Mouse (Mus musculus) lung, postnatal 36 days (tissue): ENCODE measurements around the gene Slc39a7.
A peak's percentile ranks its signal among the peaks of the same experiment; 100 is the strongest.

Source experiments
- DNase-seq: peaks from one replicate; pipeline ENCODE4 v3.0.0; 2022; ENCODE audit warnings: mixed read lengths

Gene Slc39a7

DNA sequence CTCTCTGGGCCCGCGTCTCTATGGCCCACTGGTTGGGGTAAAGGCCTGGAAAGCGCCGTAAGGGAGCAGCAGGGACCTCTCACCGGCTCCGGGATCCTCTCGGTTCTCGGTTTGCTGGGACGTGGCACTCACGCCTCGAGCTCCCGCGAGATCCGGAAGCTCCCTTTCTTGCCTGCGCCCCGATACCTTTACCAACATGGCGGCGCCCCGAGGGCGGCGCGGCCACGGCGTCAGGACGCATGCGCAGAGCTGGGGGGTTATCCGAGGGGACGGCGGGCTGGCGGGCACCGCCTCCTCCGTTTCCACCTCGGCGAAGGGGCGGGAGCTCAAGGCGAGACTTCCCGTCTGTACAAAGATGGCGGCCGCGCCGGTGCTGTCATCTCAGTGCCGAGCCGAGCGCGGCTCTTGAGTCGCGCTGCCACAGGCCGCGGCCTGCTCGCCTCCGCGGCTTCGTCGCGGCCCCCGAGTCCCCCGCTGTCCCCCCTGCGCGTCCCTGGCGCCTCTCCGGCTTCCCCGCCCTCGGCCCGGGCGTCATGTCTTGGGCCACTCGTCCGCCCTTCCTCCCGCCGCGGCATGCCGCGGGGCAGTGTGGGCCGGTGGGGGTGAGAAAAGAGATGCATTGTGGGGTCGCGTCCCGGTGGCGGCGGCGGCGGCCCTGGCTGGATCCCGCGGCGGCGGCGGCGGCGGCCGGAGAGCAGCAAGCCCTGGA, at the start of gene Slc39a7, which contains the start of gene Rxrb:
Gene Slc39a7 (minus strand): TSS at position 218 of the 709 bp plus-strand sequence.
Gene Rxrb (plus strand): TSS at position 348 of the 709 bp plus-strand sequence.
- peak; percentile 97 for DNase-seq

DNA sequence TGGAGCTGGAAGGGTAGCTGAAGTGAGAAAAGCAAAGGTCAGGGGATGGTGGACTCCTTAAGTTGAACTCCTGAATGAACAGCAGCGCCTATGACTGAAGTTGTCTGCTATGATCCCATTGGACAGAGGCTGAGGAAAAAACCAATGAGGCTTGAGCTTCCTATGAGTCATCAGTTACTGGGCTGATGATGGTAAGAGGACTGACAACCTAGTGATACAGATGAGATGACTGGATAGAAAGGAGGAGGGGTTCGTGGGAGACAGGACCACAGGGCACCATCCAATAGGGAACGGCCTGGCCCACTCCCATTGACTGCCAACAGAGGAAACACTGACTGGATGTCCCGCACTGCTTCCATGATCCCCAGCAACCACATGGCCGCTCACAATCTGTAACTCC, 48.1 kb upstream of the Slc39a7 start:
- DNase-seq: peak; percentile 73

DNA sequence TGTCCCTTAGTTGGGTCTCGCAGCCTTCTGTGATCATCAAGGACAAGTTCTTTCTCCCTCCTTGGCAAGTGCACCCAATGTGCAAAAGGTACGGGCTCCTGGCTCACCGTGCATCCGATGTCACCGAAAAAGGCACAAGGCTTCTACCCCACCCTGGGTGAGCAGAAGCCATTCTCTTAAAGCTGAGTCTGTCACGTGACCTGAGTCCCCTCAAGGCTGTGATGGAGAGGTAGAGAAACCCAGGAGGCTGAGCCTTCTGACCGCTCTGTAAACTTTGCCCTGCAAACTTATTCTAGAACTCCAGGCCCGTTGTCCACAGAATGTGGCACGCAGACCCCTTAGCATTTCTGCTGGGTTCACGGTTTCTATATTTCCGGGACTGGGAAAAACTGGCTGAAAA, 47.5 kb upstream of the Slc39a7 start:
- no peak for DNase-seq

DNA sequence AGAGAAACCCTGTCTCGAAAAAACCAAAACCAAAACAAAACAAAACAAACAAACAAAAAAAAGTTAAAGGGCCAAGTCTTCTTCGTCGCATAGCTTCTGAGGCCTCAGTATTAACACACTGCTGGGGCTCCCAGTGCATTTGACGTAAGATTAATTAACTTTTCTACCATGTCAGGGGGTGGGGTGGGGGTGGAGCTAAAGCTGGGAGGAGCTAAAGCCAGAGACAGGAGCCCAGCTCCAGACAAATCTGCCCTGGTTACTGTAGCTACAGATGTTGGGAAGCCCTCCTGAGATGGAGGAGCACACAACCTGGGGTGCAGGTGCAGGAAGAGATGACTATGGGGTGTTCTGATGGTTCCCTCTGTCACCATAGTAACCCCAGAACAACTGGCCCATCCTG, 46.7 kb upstream of the Slc39a7 start:
- DNase-seq: no peak

DNA sequence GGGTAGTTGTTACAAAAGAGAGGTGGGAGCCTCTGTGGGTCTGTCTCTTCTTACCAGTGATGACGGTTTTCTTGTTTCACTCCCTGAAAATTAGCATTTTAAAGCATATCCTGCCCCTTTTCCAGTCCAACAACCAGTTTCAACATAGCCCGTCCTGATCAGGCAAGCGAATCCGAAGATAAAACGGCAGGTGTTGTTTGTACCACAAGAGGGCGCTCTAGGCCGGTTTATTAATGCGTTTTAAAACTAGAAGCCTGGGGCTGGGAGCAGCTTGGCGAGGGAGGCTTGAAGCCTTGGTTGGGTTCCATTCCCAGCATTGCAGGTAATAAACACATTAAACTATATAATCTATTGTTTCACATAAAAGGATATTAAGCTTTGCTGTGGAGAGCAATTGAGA, 46.1 kb upstream of the Slc39a7 start:
- peak; percentile 87 for DNase-seq

DNA sequence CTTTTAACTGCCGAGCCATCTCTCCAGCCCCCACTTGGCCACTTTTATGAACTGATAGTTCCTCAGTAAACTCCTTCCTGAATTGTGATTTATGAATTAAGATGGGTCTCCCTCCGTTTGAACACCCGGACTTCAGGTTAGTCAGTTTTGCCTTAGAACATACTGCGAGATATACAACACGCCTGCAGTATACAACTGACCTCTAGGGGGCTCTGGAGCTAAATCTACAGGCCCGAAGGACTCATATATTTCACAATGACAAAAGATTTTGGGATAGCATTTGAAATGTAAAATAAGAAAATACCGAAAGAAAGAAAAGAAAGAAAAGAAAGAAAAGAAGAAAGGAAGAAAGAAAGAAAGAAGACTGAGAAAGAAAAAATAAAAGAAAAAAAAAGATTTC, 43.8 kb upstream of the Slc39a7 start:
- DNase-seq: peak; percentile 95

DNA sequence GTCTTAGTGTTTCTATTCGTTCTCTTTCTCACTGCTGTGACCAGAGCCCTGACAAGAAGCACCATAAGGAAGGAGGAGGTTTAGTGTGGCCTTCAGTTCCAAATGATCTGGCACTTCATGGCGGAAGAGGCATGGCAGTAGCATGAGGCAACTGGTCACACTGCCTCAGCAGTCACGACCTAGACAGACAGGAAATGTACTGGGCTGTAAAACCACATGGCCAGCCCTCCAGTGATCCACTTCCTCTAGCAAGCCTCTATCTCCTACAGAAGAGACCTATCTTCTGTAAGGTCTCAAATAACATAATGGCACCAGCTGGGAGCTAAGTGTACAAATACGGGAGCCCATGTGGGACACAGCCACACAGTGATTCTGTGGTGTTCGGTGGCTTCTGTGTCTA, 40.6 kb upstream of the Slc39a7 start:
- peak; percentile 13 for DNase-seq

DNA sequence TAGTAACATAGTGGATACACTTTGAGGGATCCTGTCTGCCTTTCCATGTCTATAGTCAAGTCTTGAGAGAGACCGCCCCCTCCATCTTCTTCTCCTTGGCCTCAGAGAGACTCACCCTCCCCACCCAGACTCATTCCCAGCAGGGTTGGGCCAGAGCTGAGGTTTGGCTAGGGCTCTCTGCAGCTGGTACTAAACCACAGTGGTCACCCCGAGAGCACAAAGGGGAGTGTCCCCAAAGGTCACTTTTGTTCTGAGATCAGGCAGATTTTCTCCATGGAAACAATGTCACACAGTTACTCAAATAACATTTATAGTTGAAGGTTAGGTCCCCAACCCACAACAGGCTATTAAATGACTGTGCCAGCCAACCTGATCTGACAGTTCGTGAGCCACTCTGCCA, 37.4 kb upstream of the Slc39a7 start:
- no peak for DNase-seq

DNA sequence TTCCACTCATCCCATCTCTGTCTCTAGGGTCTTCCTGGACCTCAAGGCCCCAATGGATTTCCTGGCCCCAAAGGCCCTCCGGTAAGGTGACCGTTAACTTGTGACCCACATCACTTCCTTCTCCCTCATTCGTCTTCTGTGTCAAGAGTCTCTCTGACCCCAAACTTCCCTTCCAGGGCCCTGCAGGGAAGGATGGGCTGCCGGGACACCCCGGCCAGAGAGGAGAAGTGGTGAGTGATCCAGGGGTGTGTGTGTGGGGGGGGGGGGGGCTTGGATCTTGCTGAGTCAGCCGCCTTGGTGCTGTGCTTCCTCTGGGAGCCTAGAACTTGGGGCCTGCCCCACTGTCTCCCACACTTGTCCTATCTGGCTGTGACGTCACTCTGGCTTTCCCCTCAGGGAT, 25.7 kb upstream of the Slc39a7 start:
- DNase-seq: no peak

DNA sequence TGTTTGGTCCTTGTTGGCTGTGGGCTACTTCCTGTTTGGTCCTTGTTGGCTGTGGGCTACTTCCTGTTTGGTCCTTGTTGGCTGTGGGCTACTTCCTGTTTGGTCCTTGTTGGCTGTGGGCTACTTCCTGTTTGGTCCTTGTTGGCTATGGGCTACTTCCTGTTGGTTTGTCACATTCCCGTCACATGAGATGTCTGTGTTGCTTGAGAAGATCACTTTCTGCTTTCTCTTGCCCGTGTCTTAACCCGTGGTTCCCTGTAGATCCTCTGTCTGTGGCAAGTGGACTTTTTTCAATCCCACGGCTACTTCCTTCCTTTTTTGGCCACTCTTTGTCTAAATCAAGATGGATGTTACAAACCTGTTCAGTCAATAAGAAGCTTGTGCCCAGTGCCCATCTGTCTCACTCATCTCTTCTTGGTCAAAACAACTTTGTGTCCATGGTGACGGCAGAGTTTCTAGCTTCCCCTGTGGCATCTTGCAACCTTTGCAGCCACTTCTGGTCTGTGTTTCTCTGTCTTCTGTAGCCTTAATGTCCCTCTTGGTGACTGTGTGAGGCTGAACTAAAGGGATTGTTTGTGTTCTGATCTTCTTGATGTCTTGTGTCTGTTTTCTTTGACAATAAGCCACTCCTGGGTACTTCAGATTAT, 16.0 kb upstream of the Slc39a7 start:
- no peak for DNase-seq

DNA sequence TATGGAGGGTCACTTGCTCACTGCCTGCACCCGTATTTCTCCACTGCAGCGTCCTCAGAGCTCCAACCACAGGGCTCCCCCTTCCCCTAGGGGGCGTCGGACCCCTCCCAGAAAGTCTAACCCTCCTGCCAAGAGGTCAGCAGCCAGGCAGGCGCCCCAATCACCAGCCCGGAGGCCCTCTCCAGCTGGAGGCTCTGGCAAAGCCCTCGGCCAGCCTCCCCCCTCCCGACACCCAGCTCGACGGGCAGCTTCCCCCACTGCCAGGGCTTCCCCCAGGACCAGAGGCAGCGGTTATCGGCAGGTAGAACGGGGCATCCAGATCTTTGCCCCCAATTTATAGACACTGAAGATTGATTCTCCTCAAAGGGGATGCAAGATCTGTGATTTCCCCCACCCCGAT, 14.5 kb upstream of the Slc39a7 start:
- DNase-seq: no peak

DNA sequence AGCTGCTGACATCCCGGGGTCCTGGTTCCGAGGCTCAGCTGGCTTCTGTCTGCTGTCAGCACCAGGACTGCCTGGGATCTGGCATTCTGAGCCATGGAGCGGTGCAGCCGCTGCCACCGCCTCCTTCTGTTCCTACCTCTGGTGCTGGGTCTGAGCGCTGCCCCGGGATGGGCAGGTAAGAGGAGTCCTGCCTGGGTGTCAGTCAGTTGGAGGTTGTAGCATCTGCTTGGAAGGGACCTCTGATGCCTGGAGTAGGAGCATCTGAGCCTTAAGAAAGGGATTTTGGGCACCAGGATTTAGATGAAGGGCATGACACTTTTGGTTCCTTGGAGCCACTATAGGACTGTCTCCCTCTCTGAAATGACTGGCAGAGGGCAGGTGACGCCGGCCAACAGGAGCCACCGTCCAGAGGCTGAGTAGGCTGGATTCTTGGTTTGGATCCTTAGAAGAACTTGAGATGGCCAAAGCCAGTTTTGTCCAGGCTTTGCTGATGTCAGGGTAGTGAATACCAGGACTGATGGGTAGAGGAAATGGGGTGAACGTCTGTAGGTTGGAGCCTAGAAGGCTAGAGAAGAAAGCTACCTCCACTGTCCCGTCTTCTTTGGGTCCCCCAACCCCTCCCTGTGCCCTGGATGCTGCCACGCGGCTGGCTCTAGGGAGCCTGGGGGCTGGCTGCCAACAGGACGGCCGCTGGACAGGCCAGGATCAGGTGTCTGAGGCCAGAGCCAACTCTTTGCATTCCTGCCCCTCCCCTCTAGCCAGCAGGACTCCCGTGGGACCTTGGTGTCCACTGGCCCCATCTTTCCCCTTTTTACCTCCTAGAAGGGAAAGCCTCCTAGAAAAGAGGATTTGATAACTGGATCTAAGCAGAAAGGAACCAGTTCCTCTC, 8.3 kb upstream of the Slc39a7 start:
- no peak for DNase-seq

DNA sequence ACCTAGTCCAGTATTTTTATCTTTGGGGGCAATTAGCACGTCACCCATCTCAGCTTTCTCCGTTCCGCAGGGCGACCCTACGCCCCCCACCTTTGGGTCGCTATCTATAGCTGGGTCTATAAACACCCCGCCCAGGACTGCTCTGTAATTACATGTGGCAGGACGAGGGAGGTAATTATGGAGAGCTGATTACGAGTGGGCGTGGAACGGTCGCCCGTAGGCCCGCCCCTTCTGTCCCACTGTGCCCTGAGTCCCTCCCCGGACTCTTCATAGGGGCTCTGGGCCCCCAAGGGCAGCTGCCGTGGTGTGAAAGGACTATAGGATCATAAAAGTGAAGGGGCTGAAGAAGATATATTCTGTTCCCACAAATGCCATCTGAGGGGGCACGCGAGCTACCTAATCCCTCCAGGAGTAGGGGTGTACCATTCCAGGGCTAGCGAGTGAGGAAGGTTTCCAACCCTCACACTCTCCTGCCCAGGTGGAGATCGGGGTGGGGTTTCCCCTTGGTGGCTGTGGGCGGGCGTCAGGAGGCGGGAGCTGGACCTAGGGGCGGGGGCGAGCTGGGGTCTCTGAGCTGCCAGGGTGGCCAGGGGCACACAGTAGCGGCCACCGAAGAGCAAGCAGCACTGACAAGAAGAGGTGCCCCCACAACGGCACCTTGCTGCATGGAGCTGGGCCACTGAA, 7.5 kb upstream of the Slc39a7 start, which contains the start of gene Col11a2:
Gene Col11a2 (plus strand): TSS at position 560 of the 684 bp plus-strand sequence.
- DNase-seq: no peak

DNA sequence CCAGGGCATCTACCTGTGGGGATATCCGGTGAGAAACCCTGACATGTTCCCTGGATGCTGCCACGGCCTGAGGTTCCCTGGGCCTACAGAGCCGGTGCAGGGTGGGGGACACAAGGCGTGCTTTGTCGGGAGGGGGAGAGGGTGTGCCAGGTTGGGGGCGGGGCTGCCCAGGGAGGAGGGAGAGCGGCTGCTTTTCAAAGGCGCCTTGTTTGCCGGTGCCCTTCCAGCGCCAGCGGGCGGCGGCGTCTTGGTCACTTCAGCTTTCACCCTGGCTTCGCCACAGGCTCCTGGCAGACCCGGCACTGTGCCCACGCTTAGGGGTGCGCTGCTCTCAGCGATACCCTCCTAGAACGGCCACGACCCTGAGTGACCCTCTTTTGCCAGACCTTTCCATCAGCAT, 7.0 kb upstream of the Slc39a7 start:
- DNase-seq: no peak

DNA sequence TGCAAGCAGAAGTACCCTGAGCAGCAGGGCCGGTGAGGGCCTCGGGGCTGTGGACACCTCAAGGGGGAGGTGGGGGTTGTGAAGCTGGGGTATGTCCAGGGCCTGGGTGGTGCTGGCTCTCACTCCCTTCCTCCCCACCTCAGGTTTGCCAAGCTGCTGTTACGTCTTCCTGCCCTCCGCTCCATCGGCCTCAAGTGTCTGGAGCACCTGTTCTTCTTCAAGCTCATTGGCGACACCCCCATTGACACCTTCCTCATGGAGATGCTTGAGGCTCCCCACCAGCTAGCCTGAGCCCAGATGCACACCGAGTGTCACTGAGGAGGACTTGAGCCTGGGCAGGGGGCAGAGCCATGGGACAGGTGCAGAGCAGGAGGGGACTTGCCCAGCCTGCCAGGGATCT, 5.8 kb upstream of the Slc39a7 start:
- DNase-seq: no peak

DNA sequence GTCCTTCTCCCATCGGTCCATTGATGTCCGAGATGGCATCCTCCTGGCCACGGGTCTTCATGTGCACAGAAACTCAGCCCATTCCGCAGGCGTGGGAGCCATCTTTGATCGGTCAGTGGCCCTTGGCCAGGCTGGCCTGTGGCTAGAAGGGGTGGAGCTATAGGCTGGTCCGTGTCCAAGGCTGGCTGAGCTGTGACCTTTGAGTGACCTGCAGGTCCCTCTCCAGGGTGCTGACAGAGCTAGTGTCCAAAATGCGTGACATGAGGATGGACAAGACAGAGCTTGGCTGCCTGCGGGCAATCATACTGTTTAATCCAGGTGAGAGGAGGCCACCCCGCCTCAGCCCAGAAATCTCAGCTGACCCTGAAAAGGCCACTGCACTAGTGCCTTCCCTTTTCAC, 5.2 kb upstream of the Slc39a7 start:
- no peak for DNase-seq

DNA sequence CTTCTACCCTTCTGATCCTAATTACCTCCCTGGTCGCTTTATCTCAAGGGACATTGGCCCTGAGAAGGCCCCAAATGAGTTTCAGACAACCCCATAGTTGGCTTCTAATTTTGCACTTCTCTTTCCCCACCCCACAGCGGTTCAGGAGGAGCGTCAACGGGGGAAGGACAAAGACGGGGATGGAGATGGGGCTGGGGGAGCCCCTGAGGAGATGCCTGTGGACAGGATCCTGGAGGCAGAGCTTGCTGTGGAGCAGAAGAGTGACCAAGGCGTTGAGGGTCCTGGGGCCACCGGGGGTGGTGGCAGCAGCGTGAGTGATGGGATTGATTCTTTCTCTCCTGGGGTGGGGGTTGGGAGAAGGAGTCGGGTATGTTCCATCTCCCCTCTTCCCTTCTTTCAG, 4.0 kb upstream of the Slc39a7 start:
- DNase-seq: no peak

DNA sequence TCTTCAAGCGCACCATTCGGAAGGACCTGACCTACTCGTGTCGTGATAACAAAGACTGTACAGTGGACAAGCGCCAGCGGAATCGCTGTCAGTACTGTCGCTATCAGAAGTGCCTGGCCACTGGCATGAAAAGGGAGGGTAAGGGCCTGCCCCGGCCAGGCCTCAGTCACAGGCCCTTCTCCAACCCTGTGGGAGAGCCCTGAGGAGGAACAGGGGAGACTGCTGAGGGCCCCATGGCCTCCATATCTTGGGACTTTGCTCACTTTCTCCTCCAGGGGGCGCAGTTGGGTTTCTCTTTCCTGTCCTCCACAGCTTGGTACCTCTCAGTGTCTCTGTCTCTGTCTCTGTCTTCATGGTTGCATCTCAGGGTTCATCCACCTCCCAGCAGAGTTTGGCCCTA, 2.6 kb upstream of the Slc39a7 start:
- peak; percentile 71 for DNase-seq

DNA sequence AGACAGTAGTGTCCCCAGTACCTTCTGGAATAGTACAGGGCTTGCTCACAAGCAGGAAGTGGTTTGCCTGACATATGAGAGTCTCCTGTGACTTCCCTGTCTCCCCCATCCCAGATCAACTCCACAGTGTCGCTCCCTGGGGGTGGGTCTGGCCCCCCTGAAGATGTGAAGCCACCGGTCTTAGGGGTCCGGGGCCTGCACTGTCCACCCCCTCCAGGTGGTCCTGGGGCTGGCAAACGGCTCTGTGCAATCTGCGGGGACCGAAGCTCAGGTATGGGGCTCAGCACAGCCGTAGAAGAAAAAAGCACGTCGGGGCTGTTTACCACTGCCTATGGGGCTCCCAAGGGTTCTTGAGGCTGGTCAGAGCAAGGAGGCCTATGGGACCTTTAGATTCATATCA, 2.0 kb upstream of the Slc39a7 start:
- no peak for DNase-seq

DNA sequence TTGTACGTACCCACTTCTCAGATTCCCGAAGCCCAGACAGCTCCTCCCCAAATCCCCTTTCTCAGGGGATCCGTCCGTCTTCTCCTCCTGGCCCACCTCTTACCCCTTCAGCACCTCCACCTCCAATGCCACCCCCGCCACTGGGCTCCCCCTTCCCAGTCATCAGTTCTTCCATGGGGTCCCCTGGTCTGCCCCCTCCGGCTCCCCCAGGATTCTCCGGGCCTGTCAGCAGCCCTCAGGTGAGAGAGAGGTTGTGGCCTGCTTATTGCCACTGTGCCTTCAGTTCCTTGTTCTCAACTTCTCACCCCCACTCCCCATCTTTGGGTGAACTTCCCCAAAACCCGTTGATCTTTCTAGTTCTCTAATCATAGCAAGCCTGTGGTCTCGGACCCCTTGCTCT, 1.3 kb upstream of the Slc39a7 start:
- no peak for DNase-seq

DNA sequence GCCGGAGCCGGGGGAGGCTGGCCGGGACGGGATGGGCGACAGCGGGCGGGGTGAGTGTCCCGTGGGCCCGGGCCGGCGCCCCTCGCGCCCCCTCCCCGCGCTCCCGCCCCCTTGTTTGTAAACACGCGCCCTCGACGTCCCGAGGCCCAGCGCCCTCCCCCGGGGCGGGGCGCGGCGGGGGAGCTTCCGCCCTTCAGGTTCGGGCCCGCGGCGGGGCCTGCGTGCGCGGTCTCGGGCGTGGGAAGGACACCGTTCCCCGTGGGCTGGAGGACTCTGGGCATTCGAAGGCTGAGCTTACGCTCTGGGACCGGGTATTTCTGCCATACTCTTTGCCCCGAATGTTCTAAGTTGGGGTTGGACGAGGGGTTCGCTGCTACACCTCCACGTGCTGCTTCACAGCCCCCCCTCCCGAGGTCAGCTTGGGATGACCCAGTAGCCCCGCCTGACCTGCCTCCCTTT, 721 bp upstream of the Slc39a7 start:
- peak; percentile 67 for DNase-seq

DNA sequence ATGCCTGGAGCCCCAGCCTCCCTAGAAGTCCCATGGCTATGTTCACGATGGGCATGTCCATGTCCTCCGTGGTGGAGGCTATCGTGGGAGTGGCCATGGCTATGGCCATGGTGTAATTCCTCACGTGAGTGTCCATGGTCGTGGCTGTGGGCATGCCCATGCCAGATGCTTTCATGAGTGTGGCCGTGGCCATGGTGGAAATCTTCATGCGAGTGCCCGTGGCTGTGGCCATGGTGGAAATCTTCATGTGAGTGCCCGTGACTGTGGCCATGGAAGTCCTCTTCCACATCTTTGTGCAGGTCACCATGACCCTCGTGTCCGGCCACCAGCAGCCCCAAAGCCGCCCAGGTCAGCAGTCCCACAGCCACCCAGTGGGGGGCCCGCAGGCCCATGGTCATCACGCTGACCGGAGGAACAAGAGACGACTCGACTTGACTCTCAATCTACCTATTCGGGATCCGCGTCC, 588 bp downstream of the Slc39a7 start:
- DNase-seq: no peak
